Mouse (Mus musculus) left cerebral cortex, adult 8-10 months (tissue): Measurements from ENCODE around the gene Cds1. TPM values are rescaled to one million over a fixed set of nuclear protein-coding genes. Genes with fewer than 3 reads are reported as not detected.

ENCODE experiments used
- DNase-seq, 2 experiments: peaks; one replicate each; pipeline ENCODE4 v3.0.0; 2022; ENCODE audit warnings: low spot score in 2 of 2
- total RNA-seq, 4 experiments: library from RNA; stranded (reverse); gene quantifications; 2 replicates each; pipeline ENCODE4 v1.2.4; 2022

The Cds1 gene
- total RNA-seq: 10 to 100 TPM; 83.0 to 89.9 (median 85.7) TPM

GRCm38 (mm10) chr5:101764554-101765347 is at the start of gene Cds1:
Gene Cds1, plus strand, starts transcription at chr5:101765130.
- peak; percentile 70 to 74 for DNase-seq

DNA sequence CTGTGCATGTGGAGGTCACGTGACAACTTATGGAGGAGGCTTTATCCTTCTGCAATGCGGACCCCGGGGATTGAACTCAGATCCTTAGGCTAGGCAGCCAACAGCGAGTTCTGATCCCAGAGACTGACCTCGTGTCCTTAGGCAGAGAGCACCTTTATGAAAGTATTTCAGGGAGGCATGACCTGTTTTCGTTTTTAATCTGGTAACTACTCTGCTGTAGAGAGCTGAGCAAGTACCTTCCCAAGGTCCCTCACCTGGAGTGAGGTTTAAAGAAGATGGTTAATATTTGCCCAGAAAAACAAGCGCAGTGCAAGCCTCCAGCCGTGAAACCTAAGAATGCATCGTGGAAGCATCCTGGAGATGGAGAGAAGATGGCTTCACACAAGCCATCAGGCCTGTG is 40.7 kb upstream of the Cds1 start:
- no peak for DNase-seq

- DNase-seq: no peak
Observed at GRCm38 (mm10) chr5:101724756-101725155, 40.2 kb upstream of the Cds1 start.

DNA sequence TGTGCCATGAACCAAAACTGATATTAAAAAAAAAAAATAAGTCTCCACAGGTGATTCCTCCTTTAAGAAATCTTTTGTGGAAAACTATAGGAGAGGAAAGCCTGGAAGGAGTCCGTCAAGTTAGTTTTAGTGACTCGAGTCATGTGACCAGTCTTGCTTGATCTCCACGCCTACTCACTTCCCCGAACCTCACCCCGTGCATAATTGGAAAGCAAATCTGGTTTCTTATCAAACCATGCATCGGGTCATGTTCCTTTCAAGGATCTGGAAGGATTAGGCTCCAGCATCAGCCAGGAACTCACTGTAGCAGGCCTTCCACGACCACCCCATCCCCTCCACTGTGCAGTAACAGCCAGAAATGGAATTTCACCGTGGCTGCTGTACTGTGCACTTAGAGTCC is 39.2 kb upstream of the Cds1 start:
- DNase-seq: no peak

DNA sequence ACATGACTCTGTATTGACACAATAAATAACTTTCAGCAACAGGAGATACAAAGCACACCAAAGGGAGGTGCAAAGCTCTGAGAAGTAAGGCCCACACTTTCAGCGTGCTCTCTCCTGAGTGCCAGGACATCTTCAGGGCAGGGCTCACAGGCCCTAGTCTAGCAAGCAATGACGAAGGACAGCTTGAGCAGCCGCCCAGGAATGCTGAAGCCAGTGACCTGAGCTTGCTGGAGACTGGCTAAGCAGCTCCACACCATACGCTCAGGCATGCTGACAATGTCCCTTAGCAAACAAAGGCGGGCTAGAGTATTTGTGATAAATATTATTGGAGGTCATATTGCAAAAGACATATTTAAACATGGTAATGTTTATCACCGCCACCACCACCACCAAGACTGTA is 38.6 kb upstream of the Cds1 start:
- no peak for DNase-seq

DNA sequence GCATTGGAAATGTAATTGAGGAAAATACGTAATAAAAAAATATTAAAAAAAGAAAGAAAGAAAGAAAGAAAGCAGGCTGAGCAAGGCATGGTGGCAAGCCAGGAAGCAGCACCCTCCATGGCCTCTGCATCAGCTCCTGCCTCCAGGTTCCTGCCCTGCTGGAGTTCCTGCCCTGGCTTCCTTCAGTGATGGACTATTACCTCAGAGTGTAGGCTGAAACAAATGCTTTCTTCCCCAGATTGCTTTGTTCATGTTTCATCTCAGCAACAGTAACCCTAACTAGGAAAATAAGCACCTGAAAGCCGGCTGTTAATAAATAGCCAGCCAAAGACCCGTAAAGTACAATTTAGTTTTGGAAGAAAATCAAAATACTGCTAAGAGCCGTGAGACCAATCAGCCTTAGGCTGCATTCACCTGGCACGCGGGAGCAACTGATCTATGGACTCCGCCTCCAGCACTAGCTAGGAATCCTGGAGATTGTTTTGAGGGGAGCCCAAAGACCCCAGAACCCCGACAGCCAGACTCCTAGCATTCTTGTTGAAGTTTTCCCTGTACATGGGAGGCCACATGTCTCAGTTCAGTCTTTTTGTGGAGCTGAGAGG is 36.5 kb upstream of the Cds1 start:
- DNase-seq: no peak

GRCm38 (mm10) chr5:101737341-101737740 is 27.6 kb upstream of the Cds1 start:
- DNase-seq: no peak

GRCm38 (mm10) chr5:101740471-101741223 is 24.3 kb upstream of the Cds1 start:
- DNase-seq: no peak

DNA sequence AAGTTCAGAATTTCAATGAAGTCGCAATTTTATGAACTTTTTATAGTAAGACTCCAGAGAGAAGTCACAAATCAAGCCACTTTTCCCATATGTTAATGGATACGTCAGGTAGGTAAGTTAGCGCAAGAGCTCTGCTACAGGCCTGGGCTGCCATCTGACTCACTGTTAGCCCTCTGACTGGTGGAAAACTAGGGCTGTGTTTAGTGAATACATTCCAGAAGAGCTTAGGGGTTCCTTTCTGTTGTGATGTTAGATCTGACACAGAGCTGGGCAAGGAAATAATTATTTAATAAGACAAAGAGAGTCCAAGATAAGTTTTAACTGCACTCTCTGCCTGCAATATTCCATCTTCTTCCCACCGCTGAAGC is 23.7 kb upstream of the Cds1 start:
- no peak for DNase-seq

- DNase-seq: no peak
Observed at GRCm38 (mm10) chr5:101742014-101742413, 22.9 kb upstream of the Cds1 start.

- no peak for DNase-seq
Observed at GRCm38 (mm10) chr5:101742425-101742824, 22.5 kb upstream of the Cds1 start.

DNA sequence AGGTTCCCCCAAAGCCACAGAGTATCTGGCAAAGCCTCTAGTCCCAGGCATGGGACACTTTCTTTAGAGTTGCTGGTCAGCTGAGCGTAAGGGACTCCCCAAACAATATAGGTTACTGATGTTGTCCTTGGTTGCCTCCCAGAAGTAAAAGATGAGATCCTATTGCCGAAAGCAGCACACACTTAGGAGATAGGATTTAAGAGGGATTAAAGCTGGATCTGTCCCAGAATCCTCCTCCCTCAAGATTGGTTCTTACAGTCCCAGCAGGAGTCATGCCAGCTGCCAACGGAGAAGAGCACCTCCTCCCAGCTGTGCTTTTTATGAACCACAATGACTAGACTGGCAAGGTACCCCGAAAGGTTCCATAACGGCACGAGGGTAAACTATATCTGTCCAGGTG is 20.0 kb upstream of the Cds1 start:
- DNase-seq: no peak

GRCm38 (mm10) chr5:101753680-101754079 is 11.2 kb upstream of the Cds1 start:
- no peak for DNase-seq

GRCm38 (mm10) chr5:101757669-101758068 is 7.3 kb upstream of the Cds1 start:
- no peak for DNase-seq

DNA sequence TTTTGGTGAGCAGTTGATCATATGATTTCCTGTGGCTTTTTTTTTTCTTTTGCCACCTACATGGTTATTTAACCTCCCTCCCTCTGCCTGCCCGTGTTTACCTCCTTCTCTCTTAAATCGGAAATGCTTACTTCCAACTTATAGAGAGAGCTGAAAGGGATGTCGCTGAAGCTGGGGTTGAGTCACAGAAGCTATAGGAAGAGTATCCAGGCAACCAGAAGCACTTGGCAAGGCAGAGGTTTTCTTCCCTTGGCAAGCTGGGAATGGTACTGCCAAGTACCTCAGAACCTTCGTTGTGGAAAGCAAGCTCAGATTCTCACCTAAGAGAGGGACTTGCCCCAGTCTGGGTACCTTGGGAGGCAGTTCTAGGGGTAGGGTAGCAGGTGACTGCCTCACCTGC is 3.2 kb upstream of the Cds1 start:
- peak in 1 of 2 experiments; percentile 65 for DNase-seq

- no peak for DNase-seq
Observed at GRCm38 (mm10) chr5:101763571-101763970, 1.4 kb upstream of the Cds1 start.

- DNase-seq: no peak
Observed at GRCm38 (mm10) chr5:101765390-101765901, 516 bp downstream of the Cds1 start.

- no peak for DNase-seq
Observed at GRCm38 (mm10) chr5:101766248-101766647, 1.3 kb downstream of the Cds1 start.

DNA sequence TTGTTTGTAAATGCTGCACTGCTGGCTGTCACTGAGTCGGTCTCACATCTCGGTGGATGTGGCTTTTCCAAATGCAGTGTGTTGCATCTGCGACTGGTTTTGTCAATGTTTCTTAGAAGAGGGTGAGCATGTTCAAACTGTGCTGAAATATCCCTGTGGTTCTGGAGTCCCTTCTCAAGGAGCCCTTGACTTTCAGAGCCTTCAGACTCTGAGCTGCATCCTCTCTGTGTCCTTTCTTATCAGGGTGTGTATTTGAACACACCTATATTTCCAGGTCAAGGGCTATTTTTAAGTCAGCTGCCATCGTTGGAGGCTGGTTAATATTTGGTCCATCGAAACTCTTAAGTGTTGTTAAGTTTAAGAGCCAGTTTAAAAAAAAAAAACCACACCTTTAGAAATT is 2.2 kb downstream of the Cds1 start:
- DNase-seq: no peak

GRCm38 (mm10) chr5:101767486-101767885 is 2.6 kb downstream of the Cds1 start:
- DNase-seq: no peak

DNA sequence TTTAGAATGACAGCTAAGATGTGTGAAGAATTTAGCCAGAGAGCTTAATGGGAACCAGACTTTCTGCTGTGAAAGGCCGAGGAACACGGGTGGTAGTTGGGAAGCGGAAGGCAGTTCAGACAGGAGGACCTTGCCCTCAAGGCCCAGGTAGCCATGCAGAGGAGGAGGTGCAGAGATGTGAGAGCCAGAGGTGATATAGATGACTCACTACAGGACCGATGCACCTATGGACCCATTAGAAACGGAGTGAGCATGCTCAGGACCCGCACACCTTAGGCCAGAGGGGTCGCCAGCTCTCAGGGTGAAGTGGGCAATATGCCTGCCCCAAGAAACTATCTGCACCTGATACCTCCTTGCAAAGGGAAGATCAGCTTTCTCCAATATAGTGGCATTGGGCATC is 3.6 kb downstream of the Cds1 start:
- DNase-seq: no peak

DNA sequence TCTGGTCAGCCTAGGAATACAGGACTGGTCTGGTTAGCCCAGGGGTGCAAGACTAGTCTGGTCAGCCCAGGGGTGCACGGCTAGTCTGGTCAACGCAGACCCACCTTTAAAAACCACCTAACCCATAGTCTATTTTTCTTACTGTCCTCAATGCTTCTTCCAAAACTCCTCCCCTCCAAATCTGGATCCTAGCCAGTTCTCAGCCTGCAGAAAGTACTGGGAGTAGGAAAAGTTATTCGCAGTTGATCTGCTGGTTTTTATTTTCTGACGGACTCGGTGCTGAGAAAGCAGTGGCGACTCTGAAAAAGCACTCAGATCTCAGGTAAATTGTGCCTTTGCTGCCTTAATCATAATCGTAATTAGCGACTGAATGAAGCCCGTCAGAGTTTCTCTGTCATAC is 7.7 kb downstream of the Cds1 start:
- peak in 1 of 2 experiments; percentile 5 for DNase-seq
